10 mouse cellular contexts compared by ENCODE assay signal in genomic region chr2:167540477-167541110, GRCm38 (mm10). TPM values are rescaled to one million over a fixed set of nuclear protein-coding genes. Genes with fewer than 3 reads are reported as not detected.
DNase-seq lines count a peak whose midpoint lies in the region; ATAC-seq lines count a peak whose summit lies in the region.
"Had no signal": no experiment of that assay in that cellular context is flagged by ENCODE, and none has a peak within 500 bp of the region (broad histone marks: within the 10 kb centered on the region; RNA-seq: fewer than 3 reads in every experiment).

No protein-coding gene starts in this region.

- no peak for DNase-seq in heart, postnatal 36 days
- DNase-seq in R1 (ENCODE audit: low read depth, low spot score) = peak; percentile 72
- DNase-seq in intestine, embryonic 14.5 days (ENCODE audit: low spot score) = no peak
- no peak for DNase-seq in layer of hippocampus, adult 8-10 months (ENCODE audit: low spot score in 2 of 2)
- DNase-seq in thymus, postnatal 14 days = no peak
- no peak for DNase-seq in adrenal gland, postnatal 14 days
- DNase-seq: thymus, adult 2 months had no signal

- H3K4me1 ChIP-seq in heart, embryonic 14.5 days (ENCODE audit: control insufficient read depth in 2 of 2, insufficient read depth in 2 of 2, low read length in 2 of 2) = peaks cover 40 to 57% of the 10 kb centered on the region in 2 experiments
- peaks cover 53% of the 10 kb centered on the region for H3K4me1 ChIP-seq in intestine, embryonic 14.5 days (replicated peaks; ENCODE audit: control insufficient read depth, insufficient read depth, low read length)
- peaks cover 12% of the 10 kb centered on the region for H3K4me1 ChIP-seq in midbrain, embryonic 16.5 days (ENCODE audit: control insufficient read depth, insufficient read depth, low read length)

- H3K9ac ChIP-seq in heart, embryonic 14.5 days (ENCODE audit: low read length) = peak overlapping the region; percentile 71
- H3K9ac ChIP-seq in intestine, embryonic 14.5 days (ENCODE audit: low read length) = peak overlapping the region; percentile 32
- no peak overlapping the region for H3K9ac ChIP-seq in midbrain, embryonic 16.5 days (ENCODE audit: low read depth, low read length)

- 40% methylated on average over 12 of the region's 12 CpGs for WGBS in heart, embryonic 14.5 days
- 30% methylated on average over 12 of the region's 12 CpGs for WGBS in intestine, embryonic 14.5 days
- 17% methylated on average over 12 of the region's 12 CpGs for WGBS in midbrain, embryonic 16.5 days

- peak overlapping the region; percentile 19 to 39 for H3K27ac ChIP-seq in heart, embryonic 14.5 days (replicated peaks in 1 of 2; ENCODE audit: control insufficient read depth in 1 of 2, insufficient read depth in 1 of 2, low read depth in 2 of 2, low read length in 2 of 2)
- peak overlapping the region; percentile 47; the same call in 1 of the 2 replicates for H3K27ac ChIP-seq in intestine, embryonic 14.5 days (ENCODE audit: low read depth)
- H3K27ac ChIP-seq in midbrain, embryonic 16.5 days (ENCODE audit: low read length) = no peak overlapping the region
- H3K27ac ChIP-seq: macrophage had no signal

- peaks cover 14% of the 10 kb centered on the region; the same call in 1 of the 2 replicates for H3K36me3 ChIP-seq in heart, embryonic 14.5 days (ENCODE audit: control insufficient read depth, insufficient read depth, low read length)
- peaks cover 6% of the 10 kb centered on the region for H3K36me3 ChIP-seq in intestine, embryonic 14.5 days (ENCODE audit: control insufficient read depth, insufficient read depth, low read length)
- H3K36me3 ChIP-seq in midbrain, embryonic 16.5 days (ENCODE audit: control insufficient read depth, insufficient read depth, low read length) = no peaks in the 10 kb centered on the region

- peak overlapping the region; percentile 44 to 55 for H3K4me3 ChIP-seq in heart, embryonic 14.5 days (ENCODE audit: control insufficient read depth in 1 of 2, insufficient read depth in 1 of 2, low read depth in 1 of 2, low read length in 2 of 2)
- peak overlapping the region; percentile 45 for H3K4me3 ChIP-seq in intestine, embryonic 14.5 days (ENCODE audit: low read depth, low read length)
- H3K4me3 ChIP-seq in midbrain, embryonic 16.5 days (ENCODE audit: low read depth, low read length) = no peak overlapping the region

- H3K9me3 ChIP-seq in heart, embryonic 14.5 days (ENCODE audit: control insufficient read depth, low read length) = no peaks in the 10 kb centered on the region
- H3K9me3 ChIP-seq in intestine, embryonic 14.5 days (ENCODE audit: control insufficient read depth, low read length) = no peaks in the 10 kb centered on the region
- no peaks in the 10 kb centered on the region for H3K9me3 ChIP-seq in midbrain, embryonic 16.5 days (replicated peaks; ENCODE audit: control insufficient read depth, low read length, poor library complexity, severe bottlenecking)

- no peak for ATAC-seq in heart, embryonic 14.5 days (ENCODE audit: insufficient number of reproducible peaks, insufficient read depth, low FRiP score, low read depth)
- ATAC-seq in intestine, embryonic 14.5 days (replicated peaks; ENCODE audit: low FRiP score, low TSS enrichment, low read depth) = no peak
- ATAC-seq in midbrain, embryonic 16.5 days = no peak

- peaks cover 13% of the 10 kb centered on the region for H3K27me3 ChIP-seq in heart, embryonic 14.5 days (ENCODE audit: control insufficient read depth, insufficient read depth, low read length)
- H3K27me3 ChIP-seq in intestine, embryonic 14.5 days (replicated peaks; ENCODE audit: control insufficient read depth, insufficient read depth, low read length) = peaks cover 14% of the 10 kb centered on the region
- H3K27me3 ChIP-seq in midbrain, embryonic 16.5 days (ENCODE audit: control insufficient read depth, insufficient read depth, low read depth, low read length) = peaks cover 34% of the 10 kb centered on the region

- peak overlapping the region; percentile 94 for H3K4me2 ChIP-seq in heart, embryonic 14.5 days (ENCODE audit: low read length)
- peak overlapping the region; percentile 89 for H3K4me2 ChIP-seq in intestine, embryonic 14.5 days (ENCODE audit: low read length)
- H3K4me2 ChIP-seq in midbrain, embryonic 16.5 days (ENCODE audit: low read length) = 0 out of 2 replicates have a peak overlapping the region, but pooled peaks have one; percentile 1

- intact Hi-C loops in heart, postnatal 36 days (cut with DNase I) = no loop called here

RNA-seq across cellular contexts. Expression of gene Snai1, which starts 2.6 kb away (rescaled TPM):
- 11.8 and 12.5 TPM in 2 replicates for polyA plus RNA-seq in heart, embryonic 14.5 days (2014; fragmentation: Nextera tagmentation; extraction: Ambion mirVana)
- 1 to 10 TPM; 1.5 to 2.0 TPM for total RNA-seq in heart, postnatal 36 days (2021)
- 17.4 and 19.2 TPM in 2 replicates for polyA plus RNA-seq in intestine, embryonic 14.5 days (2014; fragmentation: Nextera tagmentation; extraction: Ambion mirVana)
- 3.9 and 4.7 TPM in 2 replicates for polyA plus RNA-seq in midbrain, embryonic 16.5 days (2015; fragmentation: Nextera tagmentation; extraction: Ambion mirVana)
- 1 to 10 TPM in 1 of 4 experiments, under 1 TPM in 3; 0.28 to 1.1 (median 0.53) TPM for total RNA-seq in layer of hippocampus, adult 8-10 months (2022)
- 7.2 and 10.6 TPM in 2 replicates for total RNA-seq in adrenal gland, postnatal 14 days (2021)
- polyA plus RNA-seq: macrophage had no signal

RNA-seq across cellular contexts. Expression of gene Spata2, which starts 47.9 kb away (rescaled TPM):
- 11.7 and 11.9 TPM in 2 replicates for polyA plus RNA-seq in heart, embryonic 14.5 days (2014; fragmentation: Nextera tagmentation; extraction: Ambion mirVana)
- total RNA-seq in heart, postnatal 36 days (2021) = 10 to 100 TPM; 13.6 to 14.6 TPM
- 13.9 and 15.1 TPM in 2 replicates for polyA plus RNA-seq in intestine, embryonic 14.5 days (2014; fragmentation: Nextera tagmentation; extraction: Ambion mirVana)
- 32.2 and 34.4 TPM in 2 replicates for polyA plus RNA-seq in midbrain, embryonic 16.5 days (2015; fragmentation: Nextera tagmentation; extraction: Ambion mirVana)
- 10 to 100 TPM; 70.1 to 86.1 (median 77.0) TPM for total RNA-seq in layer of hippocampus, adult 8-10 months (2022)
- total RNA-seq in adrenal gland, postnatal 14 days (2021) = 30.1 and 32.5 TPM in 2 replicates

RNA-seq across cellular contexts. Expression of gene Rnf114, which starts 48.1 kb away (rescaled TPM):
- 67.1 and 68.5 TPM in 2 replicates for polyA plus RNA-seq in heart, embryonic 14.5 days (2014; fragmentation: Nextera tagmentation; extraction: Ambion mirVana)
- 10 to 100 TPM; 68.2 to 70.1 TPM for total RNA-seq in heart, postnatal 36 days (2021)
- 82.8 and 85.0 TPM in 2 replicates for polyA plus RNA-seq in intestine, embryonic 14.5 days (2014; fragmentation: Nextera tagmentation; extraction: Ambion mirVana)
- polyA plus RNA-seq in midbrain, embryonic 16.5 days (2015; fragmentation: Nextera tagmentation; extraction: Ambion mirVana) = 111 and 121 TPM in 2 replicates
- total RNA-seq in layer of hippocampus, adult 8-10 months (2022) = 10 to 100 TPM; 52.1 to 56.4 (median 52.9) TPM
- 57.6 and 62.9 TPM in 2 replicates for total RNA-seq in adrenal gland, postnatal 14 days (2021)

Comparison
In these comparisons a context has a peak if more than half of its experiments do, and no peak if none do; other contexts are left out.
1. H3K4me2 ChIP-seq: peak in every context shown above with its lines; median percentile 94 in heart, embryonic 14.5 days; 89 in intestine, embryonic 14.5 days; 1 in midbrain, embryonic 16.5 days.